ENCODE assay signal across 38 mouse cellular contexts in the genomic region with DNA sequence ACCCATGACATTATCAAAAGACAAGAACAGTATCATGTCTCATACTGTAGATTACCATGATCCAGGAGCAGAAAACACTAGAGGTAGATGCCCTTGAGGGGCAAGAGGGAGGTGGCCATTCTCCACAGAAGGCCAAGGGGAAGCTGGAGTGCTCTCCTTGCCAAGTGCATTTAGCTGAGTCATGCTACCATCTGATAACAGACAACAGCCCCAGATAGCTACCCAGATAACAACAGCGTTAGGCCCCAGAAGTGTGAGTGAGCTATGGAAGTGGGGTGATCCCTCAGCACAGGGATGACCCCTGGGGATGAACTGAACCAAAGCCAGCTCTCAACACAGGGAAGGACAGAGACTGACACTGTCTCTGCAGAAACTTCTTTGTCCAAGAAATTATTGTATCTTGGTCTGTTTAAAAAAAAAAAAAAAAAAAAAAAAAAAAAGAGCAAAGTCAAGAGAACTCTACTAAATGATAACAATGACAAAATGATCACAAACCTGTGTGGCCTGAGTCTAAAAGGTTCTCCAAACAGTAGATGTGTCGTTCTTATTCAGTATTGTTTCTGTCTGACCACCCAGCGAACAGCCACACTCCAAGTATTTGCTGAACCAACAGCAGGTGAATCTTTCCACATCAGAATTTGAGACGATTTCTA. TPM values are rescaled to one million over a fixed set of nuclear protein-coding genes. Genes with fewer than 3 reads are reported as not detected.
DNase-seq lines count a peak whose midpoint lies in the region; ATAC-seq and TF ChIP-seq lines count a peak whose summit lies in the region.
"Had no signal": no experiment of that assay in that cellular context is flagged by ENCODE, and none has a peak within 500 bp of the region (broad histone marks: within the 10 kb centered on the region; RNA-seq: fewer than 3 reads in every experiment).

No protein-coding gene starts in this region.

- peaks cover 15% of the 10 kb centered on the region for H3K4me1 ChIP-seq in G1E (ENCODE audit: insufficient read depth, low read depth, low read length)
- H3K4me1 ChIP-seq: forebrain, embryonic 12.5 days; liver, embryonic 12.5 days; midbrain, embryonic 10.5 days; neural tube, embryonic 12.5 days had no signal

- peak; percentile 23 for DNase-seq in adrenal gland, adult 8-10 months
- DNase-seq in adrenal gland, adult 18-20 months (ENCODE audit: low spot score in 2 of 2) = no peak
- no peak for DNase-seq in G1E (ENCODE audit: low spot score)
- no peak for DNase-seq in ovary, postnatal 10 days (ENCODE audit: low spot score)
- DNase-seq in gastrocnemius, adult 2 months = no peak
- DNase-seq: cerebellum, adult 11 months; cerebellum, adult 9-11 months; forebrain, postnatal 0 days; gastrocnemius, postnatal 25 days; heart, adult 18-20 months; heart, postnatal 36 days; kidney, postnatal 14 days; left cerebral cortex, postnatal 4 days; liver, postnatal 0 days; right cerebral cortex, postnatal 14 days; thymus, postnatal 4 days had no signal

- peaks cover 2% of the 10 kb centered on the region; the same call in 1 of the 2 replicates for H3K27me3 ChIP-seq in G1E (ENCODE audit: insufficient read depth, low read length)
- H3K27me3 ChIP-seq: forebrain, embryonic 12.5 days; neural tube, embryonic 12.5 days had no signal

- no peak overlapping the region for H3K4me3 ChIP-seq in G1E (ENCODE audit: low read depth, low read length)
- H3K4me3 ChIP-seq in gastrocnemius, adult 2 months = no peak overlapping the region
- H3K4me3 ChIP-seq: erythroblast, embryonic 14.5 days; forebrain, embryonic 12.5 days; layer of hippocampus, adult 2 months; liver, embryonic 12.5 days; midbrain, embryonic 10.5 days; myocyte; neural tube, embryonic 12.5 days had no signal

- H3K27ac ChIP-seq in gastrocnemius, adult 2 months = no peak overlapping the region
- H3K27ac ChIP-seq: forebrain, embryonic 12.5 days; hindbrain, embryonic 14.5 days; layer of hippocampus, adult 2 months; liver, embryonic 12.5 days; macrophage; midbrain, embryonic 10.5 days; neural tube, embryonic 12.5 days had no signal

- H3K36me3 ChIP-seq in G1E (replicated peaks) = peaks cover 8% of the 10 kb centered on the region
- H3K36me3 ChIP-seq: forebrain, embryonic 12.5 days; liver, embryonic 12.5 days; midbrain, embryonic 10.5 days; neural tube, embryonic 12.5 days had no signal

- ATAC-seq in G1E (ENCODE audit: extremely low read depth, insufficient number of reproducible peaks, low FRiP score, poor library complexity, severe bottlenecking) = peak; percentile 49; the same call in 1 of the 2 replicates
- peak; percentile 68 for ATAC-seq in common myeloid progenitor, adult 5-6 weeks (replicated peaks; ENCODE audit: low read depth, poor library complexity, severe bottlenecking)
- ATAC-seq in monocyte, adult 5-6 weeks (replicated peaks; ENCODE audit: insufficient number of reproducible peaks, low FRiP score, low TSS enrichment, poor library complexity, severe bottlenecking) = 0 out of 2 replicates have a peak, but pooled peaks have one; percentile 22
- ATAC-seq in frontal cortex, adult (ENCODE audit: low TSS enrichment) = no peak
- ATAC-seq: forebrain, postnatal 0 days; intestine, postnatal 0 days; liver, embryonic 12.5 days; liver, postnatal 0 days; midbrain, embryonic 16.5 days had no signal

- no peak for TF ChIP-seq CTCF in G1E (IDR thresholded peaks at IDR 0.05; ENCODE audit: low read depth, low read length)
- TF ChIP-seq CTCF in gastrocnemius, adult 2 months (IDR thresholded peaks at IDR 0.05) = no peak

- intact Hi-C loops in gastrocnemius, adult 2 months (cut with DNase I) = no loop called here

- no peaks in the 10 kb centered on the region for H3K9me3 ChIP-seq in G1E (replicated peaks)
- H3K9me3 ChIP-seq: forebrain, embryonic 12.5 days; liver, embryonic 12.5 days; midbrain, embryonic 10.5 days; neural tube, embryonic 12.5 days had no signal

RNA-seq across cellular contexts. Expression of a gene that starts 0.9 kb away (rescaled TPM):
- under 1 TPM in 3 of 4 experiments, not detected in 1; 0.09 to 0.27 (median 0.15) TPM for total RNA-seq in adrenal gland, adult 8-10 months (2022)
- under 1 TPM in 1 of 2 experiments, not detected in 1; 0.19 TPM for total RNA-seq in adrenal gland, adult 18-20 months (2021)
- total RNA-seq in G1E (2014; fragmentation: Nextera tagmentation) (not detected in 2 replicates), G1E (2017) (0.76 and 0.87 TPM in 2 replicates)
- polyA plus RNA-seq in G1E (2012) = 0.01 and 0.02 TPM in 2 replicates
- not detected in 2 replicates for total RNA-seq in common myeloid progenitor, adult 5-6 weeks (2017)
- not detected in 3 replicates for total RNA-seq in monocyte, adult 5-6 weeks (2017)
- under 1 TPM in 1 of 2 experiments, not detected in 1; 0.11 TPM for total RNA-seq in gastrocnemius, adult 2 months (2021)
- total RNA-seq: gastrocnemius, postnatal 25 days; heart, adult 18-20 months; heart, postnatal 36 days; layer of hippocampus, adult 2 months; layer of hippocampus, postnatal 25 days; left cerebral cortex, adult 8-10 months had no signal
- polyA plus RNA-seq: cortical plate, adult 2 months; erythroblast, embryonic 14.5 days; heart, embryonic 11.5 days; kidney, embryonic 14.5 days had no signal

RNA-seq across cellular contexts. Expression of a gene that starts 12.6 kb away (rescaled TPM):
- 1 to 10 TPM; 1.2 to 2.6 (median 1.7) TPM for total RNA-seq in adrenal gland, adult 8-10 months (2022)
- under 1 TPM; 0.53 to 0.77 TPM for total RNA-seq in adrenal gland, adult 18-20 months (2021)
- total RNA-seq in G1E (2014; fragmentation: Nextera tagmentation) (not detected in 2 replicates), G1E (2017) (under 0.01 and 0.05 TPM in 2 replicates)
- polyA plus RNA-seq in G1E (2012) = 0.02 TPM in 1 of 2 replicates, not detected in the other
- total RNA-seq in common myeloid progenitor, adult 5-6 weeks (2017) = 6.2 and 6.4 TPM in 2 replicates
- total RNA-seq in monocyte, adult 5-6 weeks (2017) = 12.1 to 18.8 TPM (median 17.1 TPM) in 3 replicates
- total RNA-seq in gastrocnemius, adult 2 months (2021) = under 1 TPM; 0.20 to 0.28 TPM
- polyA plus RNA-seq: erythroblast, embryonic 14.5 days had no signal

RNA-seq across cellular contexts. Expression of a gene that starts 31.2 kb away (rescaled TPM):
- not detected for total RNA-seq in adrenal gland, adult 8-10 months (2022)
- not detected for total RNA-seq in adrenal gland, adult 18-20 months (2021)
- not detected in 2 replicates for total RNA-seq in G1E (2014; fragmentation: Nextera tagmentation)
- not detected in 2 replicates for total RNA-seq in G1E (2017)
- not detected in 2 replicates for polyA plus RNA-seq in G1E (2012)
- total RNA-seq in common myeloid progenitor, adult 5-6 weeks (2017) = 0.87 TPM in 1 of 2 replicates, not detected in the other
- not detected in 3 replicates for total RNA-seq in monocyte, adult 5-6 weeks (2017)
- total RNA-seq in gastrocnemius, adult 2 months (2021) = not detected
- total RNA-seq: gastrocnemius, postnatal 25 days; heart, adult 18-20 months; heart, postnatal 36 days had no signal
- polyA plus RNA-seq: erythroblast, embryonic 14.5 days; heart, embryonic 11.5 days; intestine, postnatal 0 days; kidney, embryonic 14.5 days; limb, embryonic 14.5 days; liver, embryonic 12.5 days; liver, postnatal 0 days; macrophage; neural tube, embryonic 12.5 days; small intestine, adult 2 months; stomach, embryonic 14.5 days had no signal

RNA-seq across cellular contexts. Expression of a gene that starts 44.8 kb away (rescaled TPM):
- total RNA-seq in adrenal gland, adult 8-10 months (2022) = 10 to 100 TPM; 18.8 to 26.9 (median 23.2) TPM
- total RNA-seq in adrenal gland, adult 18-20 months (2021) = 10 to 100 TPM; 17.2 TPM
- 44.7 and 77.1 TPM in 2 replicates for total RNA-seq in G1E (2014; fragmentation: Nextera tagmentation)
- 72.4 and 76.0 TPM in 2 replicates for total RNA-seq in G1E (2017)
- polyA plus RNA-seq in G1E (2012) = 10.9 and 11.5 TPM in 2 replicates
- total RNA-seq in common myeloid progenitor, adult 5-6 weeks (2017) = 74.8 and 83.5 TPM in 2 replicates
- 15.9 to 34.9 TPM (median 19.8 TPM) in 3 replicates for total RNA-seq in monocyte, adult 5-6 weeks (2017)
- total RNA-seq in gastrocnemius, adult 2 months (2021) = 10 to 100 TPM in 1 of 2 experiments, 1 to 10 TPM in 1; 8.9 to 12.7 TPM

RNA-seq across cellular contexts. Expression of a gene that starts 45.0 kb away (rescaled TPM):
- 10 to 100 TPM; 10.6 to 15.6 (median 14.3) TPM for total RNA-seq in adrenal gland, adult 8-10 months (2022)
- total RNA-seq in adrenal gland, adult 18-20 months (2021) = 10 to 100 TPM; 10.6 to 13.8 TPM
- total RNA-seq in G1E (2014; fragmentation: Nextera tagmentation) = 100 and 112 TPM in 2 replicates
- total RNA-seq in G1E (2017) = 63.3 and 75.5 TPM in 2 replicates
- 43.1 and 47.6 TPM in 2 replicates for polyA plus RNA-seq in G1E (2012)
- total RNA-seq in common myeloid progenitor, adult 5-6 weeks (2017) = 56.2 and 59.8 TPM in 2 replicates
- total RNA-seq in monocyte, adult 5-6 weeks (2017) = 25.3 to 39.9 TPM (median 37.0 TPM) in 3 replicates
- total RNA-seq in gastrocnemius, adult 2 months (2021) = 1 to 10 TPM; 6.5 to 9.4 TPM
